In the genomic region with DNA sequence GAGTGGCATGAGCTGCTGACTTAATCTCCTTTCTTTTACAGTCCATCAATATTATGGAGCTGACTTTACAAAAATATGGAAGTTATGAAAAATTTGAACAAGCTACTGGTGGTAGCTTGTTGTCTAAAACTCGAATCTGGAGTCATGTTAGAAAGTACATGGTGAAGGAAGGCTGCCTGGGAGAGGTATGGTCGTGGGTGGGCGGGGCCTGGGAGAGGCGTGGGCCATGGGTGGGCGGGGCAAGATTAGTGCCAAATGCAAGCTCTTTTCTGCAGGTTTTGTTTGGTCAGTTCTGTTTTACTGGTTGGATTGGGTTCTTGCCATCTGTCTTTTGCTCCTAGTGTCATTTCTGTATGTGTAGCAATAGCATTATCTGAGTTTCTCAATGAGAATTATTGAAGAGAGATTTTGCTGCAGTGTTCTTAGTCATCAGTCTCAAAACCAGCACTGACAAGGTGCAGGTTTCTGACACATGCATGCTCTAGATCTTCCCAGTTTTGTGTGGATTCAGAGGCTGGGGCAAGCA, we compare ENCODE assay signal across 12 mouse cellular contexts. TPM values are rescaled to one million over a fixed set of nuclear protein-coding genes. Genes with fewer than 3 reads are reported as not detected.
DNase-seq lines count a peak whose midpoint lies in the region; ATAC-seq lines count a peak whose summit lies in the region.
"Had no signal": no experiment of that assay in that cellular context is flagged by ENCODE, and none has a peak within 500 bp of the region (broad histone marks: within the 10 kb centered on the region; RNA-seq: fewer than 3 reads in every experiment).

No protein-coding gene starts in this region.

- ATAC-seq in embryonic facial prominence, embryonic 13.5 days (ENCODE audit: insufficient number of reproducible peaks, insufficient read depth, low FRiP score, low TSS enrichment, low read depth): no peak
- ATAC-seq in liver, embryonic 12.5 days: no peak
- no peak for ATAC-seq in monocyte, adult 5-6 weeks (replicated peaks; ENCODE audit: insufficient number of reproducible peaks, low FRiP score, low TSS enrichment, poor library complexity, severe bottlenecking)
- ATAC-seq: midbrain, embryonic 13.5 days had no signal

- H3K36me3 ChIP-seq in heart, embryonic 10.5 days: peaks cover 3% of the 10 kb centered on the region; the same call in 1 of the 2 replicates
- H3K36me3 ChIP-seq in embryonic facial prominence, embryonic 13.5 days: no peaks in the 10 kb centered on the region
- H3K36me3 ChIP-seq in liver, embryonic 12.5 days: no peaks in the 10 kb centered on the region

- H3K27ac ChIP-seq in heart, embryonic 10.5 days: no peak overlapping the region
- H3K27ac ChIP-seq in embryonic facial prominence, embryonic 13.5 days: no peak overlapping the region
- H3K27ac ChIP-seq in liver, embryonic 12.5 days: no peak overlapping the region
- H3K27ac ChIP-seq: midbrain, embryonic 13.5 days had no signal

- no peaks in the 10 kb centered on the region for H3K9me3 ChIP-seq in heart, embryonic 10.5 days
- no peaks in the 10 kb centered on the region for H3K9me3 ChIP-seq in embryonic facial prominence, embryonic 13.5 days
- no peaks in the 10 kb centered on the region for H3K9me3 ChIP-seq in liver, embryonic 12.5 days (replicated peaks)
- H3K9me3 ChIP-seq: midbrain, embryonic 13.5 days had no signal

- DNase-seq in heart, embryonic 10.5 days (ENCODE audit: low spot score): peak; percentile 51
- DNase-seq in heart, adult 8-10 months (ENCODE audit: low spot score): no peak
- peak; percentile 32 for DNase-seq in 416B (ENCODE audit: low read depth)
- no peak for DNase-seq in retina, embryonic 14.5 days (ENCODE audit: low spot score)
- no peak for DNase-seq in cerebellum, adult 11 months
- DNase-seq: adrenal gland, postnatal 14 days had no signal

- H3K4me3 ChIP-seq in heart, embryonic 10.5 days: no peak overlapping the region
- no peak overlapping the region for H3K4me3 ChIP-seq in embryonic facial prominence, embryonic 13.5 days
- no peak overlapping the region for H3K4me3 ChIP-seq in liver, embryonic 12.5 days
- H3K4me3 ChIP-seq: midbrain, embryonic 13.5 days had no signal

- no peaks in the 10 kb centered on the region for H3K27me3 ChIP-seq in heart, embryonic 10.5 days (ENCODE audit: insufficient read depth, poor library complexity, severe bottlenecking)
- no peaks in the 10 kb centered on the region for H3K27me3 ChIP-seq in embryonic facial prominence, embryonic 13.5 days
- H3K27me3 ChIP-seq in liver, embryonic 12.5 days (replicated peaks): no peaks in the 10 kb centered on the region
- H3K27me3 ChIP-seq: midbrain, embryonic 13.5 days had no signal

- no peak overlapping the region for H3K9ac ChIP-seq in embryonic facial prominence, embryonic 13.5 days
- H3K9ac ChIP-seq in liver, embryonic 12.5 days: no peak overlapping the region
- H3K9ac ChIP-seq: midbrain, embryonic 13.5 days had no signal

- H3K4me1 ChIP-seq in heart, embryonic 10.5 days: peaks cover 11% of the 10 kb centered on the region
- peaks cover 23% of the 10 kb centered on the region for H3K4me1 ChIP-seq in embryonic facial prominence, embryonic 13.5 days
- peaks cover 31% of the 10 kb centered on the region for H3K4me1 ChIP-seq in liver, embryonic 12.5 days

- 34% methylated on average over 5 of the region's 5 CpGs for WGBS in heart, embryonic 10.5 days
- 20% methylated on average over 5 of the region's 5 CpGs for WGBS in embryonic facial prominence, embryonic 13.5 days
- 21% methylated on average over 5 of the region's 5 CpGs for WGBS in liver, embryonic 12.5 days (ENCODE audit: insufficient replicate concordance)

- H3K4me2 ChIP-seq in embryonic facial prominence, embryonic 13.5 days: peak overlapping the region; percentile 41
- H3K4me2 ChIP-seq in liver, embryonic 12.5 days: peak overlapping the region; percentile 35
- H3K4me2 ChIP-seq: midbrain, embryonic 13.5 days had no signal

RNA-seq across cellular contexts. Expression of a gene that starts 19.1 kb away (rescaled TPM):
- polyA plus RNA-seq in heart, embryonic 10.5 days (2016; fragmentation: Nextera tagmentation; extraction: Ambion mirVana): 3.3 and 4.6 TPM in 2 replicates
- under 1 TPM; 0.47 to 0.90 (median 0.57) TPM for total RNA-seq in heart, adult 8-10 months (2022)
- 3.1 and 4.4 TPM in 2 replicates for polyA plus RNA-seq in embryonic facial prominence, embryonic 13.5 days (2015; fragmentation: Nextera tagmentation; extraction: Ambion mirVana)
- 2.1 and 2.2 TPM in 2 replicates for polyA plus RNA-seq in liver, embryonic 12.5 days (2016; fragmentation: Nextera tagmentation; extraction: Ambion mirVana)
- 0.97 TPM in 1 of 3 replicates, not detected in the others for total RNA-seq in monocyte, adult 5-6 weeks (2017)

RNA-seq across cellular contexts. Expression of a gene that starts 23.7 kb away (rescaled TPM):
- polyA plus RNA-seq in heart, embryonic 10.5 days (2016; fragmentation: Nextera tagmentation; extraction: Ambion mirVana): not detected in 2 replicates
- total RNA-seq in heart, adult 8-10 months (2022): not detected
- polyA plus RNA-seq in embryonic facial prominence, embryonic 13.5 days (2015; fragmentation: Nextera tagmentation; extraction: Ambion mirVana): not detected in 2 replicates
- polyA plus RNA-seq in liver, embryonic 12.5 days (2016; fragmentation: Nextera tagmentation; extraction: Ambion mirVana): not detected in 2 replicates
- not detected in 3 replicates for total RNA-seq in monocyte, adult 5-6 weeks (2017)
- total RNA-seq: adrenal gland, postnatal 14 days; layer of hippocampus, adult 8-10 months had no signal
- polyA plus RNA-seq: cortical plate, adult 2 months; midbrain, embryonic 13.5 days had no signal

RNA-seq across cellular contexts. Expression of a gene that starts 39.2 kb away (rescaled TPM):
- polyA plus RNA-seq in heart, embryonic 10.5 days (2016; fragmentation: Nextera tagmentation; extraction: Ambion mirVana): 37.8 and 52.6 TPM in 2 replicates
- 10 to 100 TPM; 41.3 to 47.6 (median 45.0) TPM for total RNA-seq in heart, adult 8-10 months (2022)
- 68.3 and 79.5 TPM in 2 replicates for polyA plus RNA-seq in embryonic facial prominence, embryonic 13.5 days (2015; fragmentation: Nextera tagmentation; extraction: Ambion mirVana)
- polyA plus RNA-seq in liver, embryonic 12.5 days (2016; fragmentation: Nextera tagmentation; extraction: Ambion mirVana): 55.7 and 56.0 TPM in 2 replicates
- 99.7 to 169 TPM (median 157 TPM) in 3 replicates for total RNA-seq in monocyte, adult 5-6 weeks (2017)

RNA-seq across cellular contexts. Expression of a gene that starts 41.4 kb away (rescaled TPM):
- 45.7 and 56.3 TPM in 2 replicates for polyA plus RNA-seq in heart, embryonic 10.5 days (2016; fragmentation: Nextera tagmentation; extraction: Ambion mirVana)
- total RNA-seq in heart, adult 8-10 months (2022): 1 to 10 TPM in 2 of 4 experiments, under 1 TPM in 2; 0.84 to 2.0 (median 1.1) TPM
- 41.9 and 42.5 TPM in 2 replicates for polyA plus RNA-seq in embryonic facial prominence, embryonic 13.5 days (2015; fragmentation: Nextera tagmentation; extraction: Ambion mirVana)
- 35.2 and 35.3 TPM in 2 replicates for polyA plus RNA-seq in liver, embryonic 12.5 days (2016; fragmentation: Nextera tagmentation; extraction: Ambion mirVana)
- 0.85 to 3.8 TPM (median 1.5 TPM) in 3 replicates for total RNA-seq in monocyte, adult 5-6 weeks (2017)

RNA-seq across cellular contexts. Expression of a gene that starts 45.1 kb away (rescaled TPM):
- 6.7 and 7.2 TPM in 2 replicates for polyA plus RNA-seq in heart, embryonic 10.5 days (2016; fragmentation: Nextera tagmentation; extraction: Ambion mirVana)
- 10 to 100 TPM; 13.9 to 15.2 (median 14.9) TPM for total RNA-seq in heart, adult 8-10 months (2022)
- 13.8 and 14.8 TPM in 2 replicates for polyA plus RNA-seq in embryonic facial prominence, embryonic 13.5 days (2015; fragmentation: Nextera tagmentation; extraction: Ambion mirVana)
- polyA plus RNA-seq in liver, embryonic 12.5 days (2016; fragmentation: Nextera tagmentation; extraction: Ambion mirVana): 4.8 and 5.4 TPM in 2 replicates
- total RNA-seq in monocyte, adult 5-6 weeks (2017): 8.6 to 16.6 TPM (median 15.6 TPM) in 3 replicates

Comparison
In these comparisons a context has a peak if more than half of its experiments do, and no peak if none do; other contexts are left out.
1. DNase-seq: peak in heart, embryonic 10.5 days (single experiment) and 416B (single experiment); none in heart, adult 8-10 months (single experiment), retina, embryonic 14.5 days (single experiment) and cerebellum, adult 11 months (single experiment).